Mouse (Mus musculus) neural tube, embryonic 12.5 days (tissue): Measurements from ENCODE around the gene Ifitm10. TPM values are rescaled to one million over a fixed set of nuclear protein-coding genes. Genes with fewer than 3 reads are reported as not detected.

Experiments used
- polyA plus RNA-seq: library from polyadenylated mRNA; unstranded; fragments of >200 nt; fragmentation: Nextera tagmentation; extraction: Ambion mirVana; gene quantifications from 2 replicates; pipeline ENCODE4 v1.2.1, GENCODE M21; 2016

Ifitm10 gene
- polyA plus RNA-seq, 1 experiment from 2014 or later = 0.47 TPM

Other genes with a start within 250 kb of the Ifitm10 start
- not detected in 2 replicates for gene Gm39115, start 237.7 kb downstream of the Ifitm10 start, polyA plus RNA-seq
- gene Gm45337, start 229.1 kb downstream of the Ifitm10 start, polyA plus RNA-seq = not detected in 2 replicates
- not detected in 2 replicates for gene Gm29735, start 216.6 kb downstream of the Ifitm10 start, polyA plus RNA-seq
- gene Gm4553, start 208.0 kb downstream of the Ifitm10 start, polyA plus RNA-seq = not detected in 2 replicates
- gene Krtap5-2, start 197.7 kb downstream of the Ifitm10 start, polyA plus RNA-seq = not detected in 2 replicates
- not detected in 2 replicates for gene Gm10153, start 183.4 kb downstream of the Ifitm10 start, polyA plus RNA-seq
- gene Krtap5-3, start 172.4 kb downstream of the Ifitm10 start, polyA plus RNA-seq = not detected in 2 replicates
- not detected in 2 replicates for gene Gm7579, start 161.9 kb downstream of the Ifitm10 start, polyA plus RNA-seq
- gene Krtap5-5, start 143.8 kb downstream of the Ifitm10 start, polyA plus RNA-seq = not detected in 2 replicates
- not detected in 2 replicates for gene Gm40460, start 132.7 kb downstream of the Ifitm10 start, polyA plus RNA-seq
- gene Gm2431, start 115.4 kb downstream of the Ifitm10 start, polyA plus RNA-seq = not detected in 2 replicates
- gene Gm4559, start 99.4 kb downstream of the Ifitm10 start, polyA plus RNA-seq = not detected in 2 replicates
- gene Krtap5-1, start 76.6 kb downstream of the Ifitm10 start, polyA plus RNA-seq = not detected in 2 replicates
- not detected in 2 replicates for gene Krtap5-4, start 70.2 kb downstream of the Ifitm10 start, polyA plus RNA-seq
- 0.90 and 1.5 TPM in 2 replicates for gene Gm49369, start 8.9 kb upstream of the Ifitm10 start, polyA plus RNA-seq
- gene Ctsd, start 14.3 kb upstream of the Ifitm10 start, polyA plus RNA-seq = 200 and 207 TPM in 2 replicates
- 0.43 TPM in 1 of 2 replicates, not detected in the other for gene Syt8, start 61.1 kb upstream of the Ifitm10 start, polyA plus RNA-seq
- 3.3 and 4.6 TPM in 2 replicates for gene Tnni2, start 68.1 kb upstream of the Ifitm10 start, polyA plus RNA-seq
- gene Lsp1, start 87.1 kb upstream of the Ifitm10 start, polyA plus RNA-seq = 15.6 and 18.4 TPM in 2 replicates
- gene Tnnt3, start 125.1 kb upstream of the Ifitm10 start, polyA plus RNA-seq = 5.7 and 8.7 TPM in 2 replicates
- gene Mrpl23, start 158.9 kb upstream of the Ifitm10 start, polyA plus RNA-seq = 13.5 and 14.7 TPM in 2 replicates